Mouse (Mus musculus) heart, postnatal 0 days (tissue): ENCODE measurements around the gene Fgf23.

ENCODE experiments used
- CTCF ChIP-seq: IDR thresholded peaks from 2 replicates; pipeline ENCODE4 v1.5.1; 2016; ENCODE audit warnings: antibody characterized with exemption, control low read depth, low read depth
- EP300 ChIP-seq: IDR thresholded peaks from 2 replicates; pipeline ENCODE4 v1.6.1; 2016; ENCODE audit warnings: antibody characterized with exemption, low read depth

GRCm38 (mm10) chr6:127106726-127107125 is 34.0 kb downstream of the Fgf23 start:
- TF ChIP-seq CTCF: no peak
- TF ChIP-seq EP300: no peak
